Mouse (Mus musculus) small intestine, adult 2 months (tissue): ENCODE data around the gene Yars.

Experiments used
- CTCF ChIP-seq: fragments of 200-500 bp; IDR thresholded peaks from 2 replicates; pipeline ENCODE4 v1.5.1; 2012; ENCODE audit warnings: low read depth, mild to moderate bottlenecking, control low read depth, inconsistent platforms, low read length, moderate library complexity, mixed read lengths; ENCODE audit not compliant: insufficient replicate concordance, insufficient read length; ENCODE audit errors: extremely low read depth
- POLR2A ChIP-seq: fragments of 200-500 bp; IDR thresholded peaks from 2 replicates; pipeline ENCODE4 v1.6.1; 2012; ENCODE audit warnings: low read depth, mild to moderate bottlenecking, control low read depth, inconsistent platforms, low read length, moderate library complexity

- TF ChIP-seq POLR2A (peak; percentile 36; the same call in 1 of the 2 replicates), CTCF (no peak)
These were observed 44.9 kb downstream of the Yars start for GRCm38 (mm10) chr4:129234488-129234887.
